Mouse (Mus musculus) forebrain, embryonic 15.5 days (tissue): Measurements from ENCODE around the gene Taar7d. TPM values are rescaled to one million over a fixed set of nuclear protein-coding genes. Genes with fewer than 3 reads are reported as not detected.
"Not testable (repeated sequence)": the region's sequence is repeated elsewhere in the genome, so short reads cannot be mapped to it uniquely, and the experiment has no call there.

Experiments
- ATAC-seq: fragments of 200-750 bp; cut with Nextera tagmentation; replicated peaks from 2 replicates; pipeline ENCODE4 v1.8.0; 2017; ENCODE audit warnings: mild to moderate bottlenecking, moderate TSS enrichment, moderate library complexity
- H3K27ac ChIP-seq: fragments of 300-500 bp; sonication (generic); replicated peaks from 2 replicates; pipeline ENCODE4 v1.5.1; 2015; ENCODE audit warnings: mild to moderate bottlenecking, inconsistent platforms
- H3K27me3 ChIP-seq: fragments of 300-500 bp; sonication (generic); 2 replicates; pipeline ENCODE4 v1.6.1; 2015; ENCODE audit warnings: inconsistent platforms
- H3K36me3 ChIP-seq: fragments of 300-500 bp; sonication (generic); 2 replicates; pipeline ENCODE4 v1.6.1; 2015; ENCODE audit warnings: mild to moderate bottlenecking, inconsistent platforms
- H3K4me1 ChIP-seq: fragments of 300-500 bp; sonication (generic); 2 replicates; pipeline ENCODE4 v1.6.1; 2015; ENCODE audit warnings: inconsistent platforms
- H3K4me2 ChIP-seq: fragments of 300-500 bp; sonication (generic); replicated peaks from 2 replicates; pipeline ENCODE4 v1.6.1; 2015; ENCODE audit warnings: mild to moderate bottlenecking, inconsistent platforms
- H3K4me3 ChIP-seq: fragments of 300-500 bp; sonication (generic); 2 replicates; pipeline ENCODE4 v1.5.1; 2015; ENCODE audit warnings: mild to moderate bottlenecking, inconsistent platforms
- H3K9ac ChIP-seq: fragments of 300-500 bp; sonication (generic); replicated peaks from 2 replicates; pipeline ENCODE4 v1.6.1; 2015; ENCODE audit warnings: mild to moderate bottlenecking, inconsistent platforms
- H3K9me3 ChIP-seq: fragments of 300-500 bp; sonication (generic); 2 replicates; pipeline ENCODE4 v1.6.1; 2016; ENCODE audit warnings: inconsistent platforms
- WGBS: fragments of 180-500 bp; shearing (Covaris S2); methylation state at CpG from one replicate; pipeline ENCODE4 v1.1.7; 2015; ENCODE audit warnings: mixed read lengths; 5-methylcytosine and 5-hydroxymethylcytosine counted together
- polyA plus RNA-seq: library from polyadenylated mRNA; unstranded; fragments of >200 nt; fragmentation: Nextera tagmentation; extraction: Ambion mirVana; gene quantifications from 2 replicates; pipeline ENCODE4 v1.2.1, GENCODE M21; 2015

Gene Taar7d
- polyA plus RNA-seq, 1 experiment from 2014 or later = not detected

GRCm38 (mm10) chr10:24040120-24040869, 13.3 kb downstream of the Taar7d start:
- ATAC-seq = no peak
- Histone ChIP-seq H3K27ac (no peak overlapping the region), H3K27me3 (no peaks in the 10 kb centered on the region), H3K4me1 (no peaks in the 10 kb centered on the region), H3K4me2 (no peak overlapping the region), H3K36me3 (no peaks in the 10 kb centered on the region), H3K4me3 (no peak overlapping the region), H3K9ac (no peak overlapping the region), H3K9me3 (no peaks in the 10 kb centered on the region)
- 60% methylated on average over 2 of the region's 2 CpGs for WGBS

- Histone ChIP-seq H3K9me3 (no peaks in the 10 kb centered on the region), H3K9ac (no peak within 1 kb of the TSS), H3K4me3 (no peak within 1 kb of the TSS), H3K4me1 (no peaks in the 10 kb centered on the region), H3K4me2 (no peak within 1 kb of the TSS), H3K27me3 (no peaks in the 10 kb centered on the region), H3K27ac (no peak within 1 kb of the TSS), H3K36me3 (no peaks in the 10 kb centered on the region)
- ATAC-seq = no peak
These were observed 22.2 kb downstream of the Taar7d start, which contains the start of gene Taar7f for GRCm38 (mm10) chr10:24049210-24049609. Gene Taar7f (plus strand): TSS chr10:24049510.

- no peaks in the 10 kb centered on the region for H3K4me1 ChIP-seq
- H3K27ac ChIP-seq = no peak overlapping the region
- no peaks in the 10 kb centered on the region for H3K9me3 ChIP-seq
- ATAC-seq = no peak
- no peak overlapping the region for H3K9ac ChIP-seq
- no peaks in the 10 kb centered on the region for H3K36me3 ChIP-seq
- H3K4me2 ChIP-seq = no peak overlapping the region
- no peak overlapping the region for H3K4me3 ChIP-seq
- 54% methylated on average over 5 of the region's 5 CpGs for WGBS
- H3K27me3 ChIP-seq = no peaks in the 10 kb centered on the region
These were observed 25.0 kb downstream of the Taar7d start for GRCm38 (mm10) chr10:24052039-24052438.

GRCm38 (mm10) chr10:24058986-24059385, 32.0 kb downstream of the Taar7d start:
- no peaks in the 10 kb centered on the region for H3K4me1 ChIP-seq
- WGBS = 92% methylated on average over 3 of the region's 3 CpGs
- no peak overlapping the region for H3K9ac ChIP-seq
- no peaks in the 10 kb centered on the region for H3K36me3 ChIP-seq
- no peak overlapping the region for H3K4me3 ChIP-seq
- no peaks in the 10 kb centered on the region for H3K27me3 ChIP-seq
- no peak overlapping the region for H3K27ac ChIP-seq
- no peak overlapping the region for H3K4me2 ChIP-seq
- ATAC-seq = no peak
- H3K9me3 ChIP-seq = no peaks in the 10 kb centered on the region

- H3K36me3 ChIP-seq, H3K4me1 ChIP-seq, H3K9ac ChIP-seq, H3K27me3 ChIP-seq, ATAC-seq, H3K4me2 ChIP-seq, H3K4me3 ChIP-seq, H3K27ac ChIP-seq, H3K9me3 ChIP-seq: not testable (repeated sequence)
- WGBS = 57% methylated on average over 2 of the region's 2 CpGs
These were observed 47.7 kb downstream of the Taar7d start for GRCm38 (mm10) chr10:24074751-24075150.

- H3K9me3 ChIP-seq, H3K4me3 ChIP-seq, H3K27ac ChIP-seq, H3K4me2 ChIP-seq, H3K9ac ChIP-seq, H3K4me1 ChIP-seq, ATAC-seq, H3K36me3 ChIP-seq, H3K27me3 ChIP-seq: not testable (repeated sequence)
- WGBS = 79% methylated on average over 2 of the region's 4 CpGs
These were observed 49.2 kb downstream of the Taar7d start, which contains the start of gene Taar8a for GRCm38 (mm10) chr10:24076200-24076599. Gene Taar8a (plus strand): TSS chr10:24076500.

Other genes starting within 250 kb of the Taar7d start
- gene Rps12, start 239.9 kb upstream of the Taar7d start, polyA plus RNA-seq = 113 and 122 TPM in 2 replicates
- 15.8 and 16.5 TPM in 2 replicates for gene Slc18b1, start 230.2 kb upstream of the Taar7d start, polyA plus RNA-seq
- gene Vnn3, start 175.8 kb upstream of the Taar7d start, polyA plus RNA-seq = 0.10 TPM in 1 of 2 replicates, not detected in the other
- 0.13 and 0.19 TPM in 2 replicates for gene Vnn1, start 132.5 kb upstream of the Taar7d start, polyA plus RNA-seq
- gene Taar1, start 106.9 kb upstream of the Taar7d start, polyA plus RNA-seq = not detected in 2 replicates
- not detected in 2 replicates for gene Taar2, start 88.7 kb upstream of the Taar7d start, polyA plus RNA-seq
- not detected in 2 replicates for gene Taar3, start 77.7 kb upstream of the Taar7d start, polyA plus RNA-seq
- gene Taar4, start 66.7 kb upstream of the Taar7d start, polyA plus RNA-seq = not detected in 2 replicates
- not detected in 2 replicates for gene Taar5, start 56.5 kb upstream of the Taar7d start, polyA plus RNA-seq
- not detected in 2 replicates for gene Taar6, start 41.6 kb upstream of the Taar7d start, polyA plus RNA-seq
- not detected in 2 replicates for gene Taar7a, start 33.7 kb upstream of the Taar7d start, polyA plus RNA-seq
- not detected in 2 replicates for gene Taar7b, start 27.3 kb upstream of the Taar7d start, polyA plus RNA-seq
- not detected in 2 replicates for gene Taar7e, start 10.4 kb downstream of the Taar7d start, polyA plus RNA-seq
- not detected in 2 replicates for gene Taar7f, start 22.3 kb downstream of the Taar7d start, polyA plus RNA-seq
- gene Taar8a, start 49.3 kb downstream of the Taar7d start, polyA plus RNA-seq = not detected in 2 replicates
- gene Taar8b, start 65.1 kb downstream of the Taar7d start, polyA plus RNA-seq = not detected in 2 replicates
- not detected in 2 replicates for gene Taar8c, start 74.7 kb downstream of the Taar7d start, polyA plus RNA-seq
- not detected in 2 replicates for gene Taar9, start 82.3 kb downstream of the Taar7d start, polyA plus RNA-seq
- gene Stx7, start 122.1 kb downstream of the Taar7d start, polyA plus RNA-seq = 252 and 275 TPM in 2 replicates
- gene Moxd1, start 196.3 kb downstream of the Taar7d start, polyA plus RNA-seq = 2.4 and 2.8 TPM in 2 replicates